Mouse (Mus musculus): ENCODE measurements around the gene Gm20219. TPM values are rescaled to one million over a fixed set of nuclear protein-coding genes. Genes with fewer than 3 reads are reported as not detected.

Gene Gm20219
- polyA plus RNA-seq, 1 experiment = 0.04 TPM

DNA sequence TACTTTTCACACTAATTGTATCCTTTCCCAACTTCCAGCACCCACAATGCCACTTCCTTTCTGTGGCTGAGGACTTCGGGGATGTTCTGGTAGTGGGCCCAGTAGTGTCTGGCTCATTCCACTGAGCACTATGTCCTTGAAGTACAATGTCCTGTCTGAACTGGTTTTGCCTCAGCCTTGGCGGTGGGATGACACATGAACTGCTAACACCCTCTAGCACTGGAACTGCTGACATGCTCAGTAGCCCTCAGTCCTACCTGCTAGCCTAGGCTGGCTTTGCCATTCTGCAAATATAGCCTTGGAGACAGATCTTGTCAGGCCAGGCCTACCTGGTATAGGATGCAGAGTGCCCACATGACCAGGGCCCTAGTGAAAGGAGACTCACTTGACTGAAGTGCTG is 7.7 kb upstream of the Gm20219 start:
- no peak overlapping the region for H3K4me3 ChIP-seq (replicated peaks)
- peaks cover 66% of the 10 kb centered on the region for H3K36me3 ChIP-seq (ENCODE audit: control insufficient read depth)
- no peaks in the 10 kb centered on the region; the same call in 1 of the 2 replicates for H3K4me1 ChIP-seq (ENCODE audit: control insufficient read depth)
- H3K27me3 ChIP-seq (ENCODE audit: control insufficient read depth) = no peaks in the 10 kb centered on the region
- no peaks in the 10 kb centered on the region for H3K9me3 ChIP-seq (ENCODE audit: control insufficient read depth, low read length)
- TF ChIP-seq TAL1 (IDR thresholded peaks at IDR 0.05; ENCODE audit: low read length) (no peak), GATA1 (IDR thresholded peaks at IDR 0.05; ENCODE audit: low read length) (no peak)

DNA sequence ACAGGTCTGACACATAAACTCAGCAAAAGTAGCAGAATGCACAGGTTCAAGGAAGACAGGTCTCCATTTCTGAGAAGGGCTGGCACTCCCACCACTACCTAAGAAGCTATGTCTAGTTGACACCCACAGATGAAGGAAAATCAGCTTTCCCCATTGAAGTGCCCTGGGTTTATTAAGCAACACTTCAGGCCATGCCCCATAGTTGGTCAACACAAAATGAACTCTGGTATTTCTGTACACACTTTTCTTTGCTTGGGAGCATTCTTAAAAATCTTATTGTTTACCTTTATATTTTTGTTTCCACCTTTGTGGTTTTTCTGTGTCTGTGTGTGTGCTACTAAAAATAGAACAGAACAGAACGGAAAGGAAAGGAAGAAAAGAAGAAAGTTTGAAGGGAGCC is 5.9 kb upstream of the Gm20219 start:
- H3K36me3 ChIP-seq (ENCODE audit: control insufficient read depth) = peaks cover 48% of the 10 kb centered on the region
- no peaks in the 10 kb centered on the region for H3K9me3 ChIP-seq (ENCODE audit: control insufficient read depth, low read length)
- H3K27me3 ChIP-seq (ENCODE audit: control insufficient read depth) = no peaks in the 10 kb centered on the region
- H3K4me1 ChIP-seq (ENCODE audit: control insufficient read depth) = no peaks in the 10 kb centered on the region; the same call in 1 of the 2 replicates
- TF ChIP-seq GATA1 (IDR thresholded peaks at IDR 0.05; ENCODE audit: low read length) (no peak), TAL1 (IDR thresholded peaks at IDR 0.05; ENCODE audit: low read length) (no peak)
- no peak overlapping the region for H3K4me3 ChIP-seq (replicated peaks)

DNA sequence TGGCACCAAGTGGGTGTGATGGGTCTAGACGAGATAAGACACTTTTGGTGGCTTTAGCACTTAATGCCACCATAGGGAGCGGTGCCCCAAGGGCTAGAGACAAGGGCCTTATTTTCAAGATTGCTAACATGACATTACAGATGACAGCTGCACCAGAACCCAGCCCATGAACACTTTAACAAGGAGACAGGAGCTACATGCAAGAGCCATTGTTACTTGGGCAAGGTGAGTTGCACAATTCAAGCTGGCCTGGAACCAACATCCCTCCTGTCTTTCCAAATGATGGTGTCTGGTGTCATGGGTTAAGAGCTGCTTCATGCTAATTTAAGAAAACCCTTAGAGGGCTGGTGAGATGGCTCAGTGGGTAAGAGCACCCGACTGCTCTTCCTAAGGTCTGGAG is 5.2 kb upstream of the Gm20219 start:
- TF ChIP-seq GATA1 (IDR thresholded peaks at IDR 0.05; ENCODE audit: low read length) (no peak), TAL1 (IDR thresholded peaks at IDR 0.05; ENCODE audit: low read length) (no peak)
- H3K36me3 ChIP-seq (ENCODE audit: control insufficient read depth) = peaks cover 41% of the 10 kb centered on the region
- H3K4me3 ChIP-seq (replicated peaks) = no peak overlapping the region
- H3K9me3 ChIP-seq (ENCODE audit: control insufficient read depth, low read length) = no peaks in the 10 kb centered on the region
- H3K27me3 ChIP-seq (ENCODE audit: control insufficient read depth) = no peaks in the 10 kb centered on the region
- H3K4me1 ChIP-seq (ENCODE audit: control insufficient read depth) = no peaks in the 10 kb centered on the region; the same call in 1 of the 2 replicates

DNA sequence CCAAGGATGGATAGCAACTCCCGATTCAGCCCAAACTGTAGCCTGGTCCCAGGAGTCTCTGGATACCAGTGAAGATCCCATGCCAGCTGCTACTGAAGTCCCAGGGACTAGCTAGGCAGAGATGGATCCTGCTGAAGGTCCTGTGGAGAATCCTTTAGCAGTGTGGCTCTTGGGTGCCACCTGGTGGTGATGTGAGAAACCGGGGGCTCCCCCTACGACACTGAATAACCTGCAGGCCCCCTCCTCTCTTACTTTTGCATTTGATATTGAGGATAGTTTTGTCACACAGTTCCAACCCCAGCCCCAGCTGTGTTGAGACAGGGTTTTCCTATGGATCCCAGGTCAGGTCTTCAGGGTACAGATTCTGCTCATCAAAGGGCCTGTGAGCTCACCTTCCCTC is 4.3 kb upstream of the Gm20219 start:
- Histone ChIP-seq H3K9me3 (ENCODE audit: control insufficient read depth, low read length) (no peaks in the 10 kb centered on the region), H3K27me3 (ENCODE audit: control insufficient read depth) (peaks cover 2% of the 10 kb centered on the region; the same call in 1 of the 2 replicates), H3K36me3 (ENCODE audit: control insufficient read depth) (peaks cover 32% of the 10 kb centered on the region), H3K4me3 (replicated peaks) (no peak overlapping the region), H3K4me1 (ENCODE audit: control insufficient read depth) (peaks cover 2% of the 10 kb centered on the region; the same call in 1 of the 2 replicates)
- TF ChIP-seq GATA1 (IDR thresholded peaks at IDR 0.05; ENCODE audit: low read length) (no peak), TAL1 (IDR thresholded peaks at IDR 0.05; ENCODE audit: low read length) (no peak)

DNA sequence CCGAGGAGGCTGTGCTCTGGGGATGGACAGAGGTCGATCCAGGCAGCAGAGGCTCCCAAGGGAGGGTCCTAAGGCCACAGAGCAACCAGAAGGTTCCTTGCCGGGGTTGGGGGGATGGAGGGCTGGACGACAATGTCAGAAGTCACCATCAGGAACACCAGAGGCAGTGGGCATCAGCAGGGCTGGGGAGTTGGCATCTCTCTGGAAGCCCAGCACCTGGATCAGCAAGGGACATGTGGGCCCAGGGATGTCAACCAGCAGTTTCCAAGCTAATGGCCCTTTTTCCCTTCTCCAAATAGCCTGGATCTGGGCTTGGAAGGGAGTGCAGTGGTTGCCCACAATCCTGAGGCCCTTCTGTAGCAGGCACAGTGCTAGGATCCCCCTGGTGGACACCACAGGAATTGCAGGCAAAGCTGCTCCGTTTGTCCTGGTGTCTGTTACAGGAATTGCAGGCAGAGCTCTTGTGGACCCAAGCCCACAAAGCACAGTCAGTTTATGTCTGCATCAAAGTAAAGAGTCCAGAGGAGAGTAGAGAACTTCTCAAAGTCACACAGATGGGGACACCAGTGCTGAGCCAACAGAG is 1.3 kb downstream of the Gm20219 start:
- no peaks in the 10 kb centered on the region for H3K9me3 ChIP-seq (ENCODE audit: control insufficient read depth, low read length)

DNA sequence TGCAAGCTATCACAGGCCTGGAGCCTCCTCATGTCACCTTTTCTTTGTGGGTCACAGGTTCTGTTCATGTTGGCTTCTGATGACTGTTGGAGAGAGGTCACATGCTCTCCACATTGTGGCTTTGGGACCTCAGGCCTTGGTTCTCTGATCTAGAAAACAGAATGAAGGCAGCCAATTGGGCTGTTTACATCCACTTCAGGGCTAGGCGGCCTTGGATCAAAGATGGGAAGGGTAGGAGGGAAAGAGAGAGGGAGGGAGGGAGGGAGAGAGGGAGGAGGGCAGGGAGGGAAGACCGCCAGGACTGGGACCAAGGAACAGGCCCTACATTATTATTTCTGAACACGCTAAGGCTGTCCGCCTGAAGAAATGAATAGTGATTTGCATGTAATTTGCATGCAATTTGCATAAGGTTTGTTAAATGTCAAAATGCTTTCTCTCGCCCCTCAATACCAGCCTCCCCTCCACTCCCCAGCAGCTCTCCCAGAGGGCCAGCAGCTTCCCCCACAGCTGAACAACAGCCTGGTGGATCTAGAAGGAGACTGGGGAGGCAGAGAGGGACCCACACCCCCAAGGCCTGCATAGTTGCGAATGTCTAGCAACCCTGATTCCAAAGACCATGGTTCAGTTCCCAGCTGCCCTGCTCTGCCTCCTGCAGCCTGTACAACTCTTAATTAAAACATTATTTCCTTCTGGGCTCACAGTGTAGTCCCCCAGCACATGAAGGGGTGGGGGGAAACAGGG is 2.2 kb downstream of the Gm20219 start:
- Histone ChIP-seq H3K36me3 (ENCODE audit: control insufficient read depth) (no peaks in the 10 kb centered on the region), H3K4me3 (replicated peaks) (no peak overlapping the region), H3K4me1 (ENCODE audit: control insufficient read depth) (peaks cover 2% of the 10 kb centered on the region; the same call in 1 of the 2 replicates), H3K9me3 (ENCODE audit: control insufficient read depth, low read length) (no peaks in the 10 kb centered on the region), H3K27me3 (ENCODE audit: control insufficient read depth) (peaks cover 2% of the 10 kb centered on the region; the same call in 1 of the 2 replicates)
- TF ChIP-seq TAL1 (IDR thresholded peaks at IDR 0.05; ENCODE audit: low read length) (no peak), GATA1 (IDR thresholded peaks at IDR 0.05; ENCODE audit: low read length) (no peak)

More for the DNA sequence above, 1.3 kb downstream of the Gm20219 start:
- Histone ChIP-seq H3K4me3 (replicated peaks) (no peak overlapping the region), H3K4me1 (ENCODE audit: control insufficient read depth) (peaks cover 2% of the 10 kb centered on the region; the same call in 1 of the 2 replicates), H3K36me3 (ENCODE audit: control insufficient read depth) (no peaks in the 10 kb centered on the region), H3K27me3 (ENCODE audit: control insufficient read depth) (peaks cover 2% of the 10 kb centered on the region; the same call in 1 of the 2 replicates)
- no peak for TF ChIP-seq TAL1 (IDR thresholded peaks at IDR 0.05; ENCODE audit: low read length)
- no peak for TF ChIP-seq GATA1 (IDR thresholded peaks at IDR 0.05; ENCODE audit: low read length)

DNA sequence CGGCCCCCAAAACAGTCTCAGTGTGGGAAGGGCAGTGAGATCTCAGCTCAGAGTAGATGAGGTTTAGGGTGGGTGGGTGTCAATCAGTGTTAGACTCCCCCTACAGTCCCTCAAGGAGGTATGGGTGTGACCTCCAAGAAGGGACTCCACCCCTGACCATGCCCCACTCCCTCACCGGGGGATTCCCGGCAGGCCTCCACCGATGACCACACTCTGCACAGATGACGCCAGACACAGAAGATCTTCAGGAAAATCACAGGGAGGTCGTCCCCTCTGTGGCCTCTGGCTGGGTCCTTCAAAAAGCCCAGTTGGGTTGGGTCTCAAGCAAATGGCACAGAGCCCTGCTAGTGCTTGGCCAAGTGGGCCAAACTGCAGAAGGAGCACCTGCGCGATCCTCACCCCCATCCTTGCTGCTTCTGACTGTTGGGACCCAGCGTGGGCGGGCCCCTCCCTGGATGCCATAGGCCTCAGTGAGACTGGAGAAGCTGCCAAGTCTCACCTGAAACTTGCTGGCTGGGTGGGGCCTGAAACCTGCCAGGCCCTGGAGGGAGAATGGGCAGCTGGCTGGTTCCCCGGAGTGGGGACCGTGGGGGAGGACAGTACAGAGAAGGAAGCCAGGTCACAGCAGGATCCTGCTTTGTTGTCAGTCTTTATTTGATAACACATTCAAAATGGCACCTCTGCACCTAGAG is 3.3 kb downstream of the Gm20219 start:
- H3K4me1 ChIP-seq (ENCODE audit: control insufficient read depth) = peaks cover 6% of the 10 kb centered on the region
- peaks cover 2% of the 10 kb centered on the region; the same call in 1 of the 2 replicates for H3K27me3 ChIP-seq (ENCODE audit: control insufficient read depth)
- TF ChIP-seq GATA1 (IDR thresholded peaks at IDR 0.05; ENCODE audit: low read length) = no peak
- TF ChIP-seq TAL1 (IDR thresholded peaks at IDR 0.05; ENCODE audit: low read length) = no peak
- no peaks in the 10 kb centered on the region for H3K36me3 ChIP-seq (ENCODE audit: control insufficient read depth)
- H3K9me3 ChIP-seq (ENCODE audit: control insufficient read depth, low read length) = no peaks in the 10 kb centered on the region
- H3K4me3 ChIP-seq (replicated peaks) = no peak overlapping the region

DNA sequence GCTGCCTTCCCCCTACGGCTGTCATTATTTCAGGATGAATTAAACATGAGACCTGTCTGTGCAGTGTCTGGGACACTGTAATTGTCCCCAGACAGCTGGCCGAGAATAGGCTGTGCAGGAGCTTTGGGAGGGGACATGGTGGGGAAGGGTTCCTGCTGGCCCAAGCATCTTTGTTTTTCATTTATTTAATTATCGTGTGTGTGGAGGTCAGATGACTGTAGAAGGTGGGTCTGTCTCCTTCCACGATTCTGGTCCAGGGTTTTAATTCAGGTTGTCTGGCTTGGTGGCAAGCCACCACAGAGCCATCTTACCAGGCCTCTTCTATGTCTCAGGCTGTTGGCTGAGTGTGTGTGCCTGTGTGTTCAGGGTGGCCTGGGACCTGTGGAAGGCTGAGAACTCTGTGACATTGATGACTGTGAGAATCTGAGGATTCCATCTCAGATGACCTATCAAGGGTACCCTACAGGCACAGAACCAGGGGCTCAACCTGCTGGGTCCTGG is 5.5 kb downstream of the Gm20219 start:
- H3K9me3 ChIP-seq (ENCODE audit: control insufficient read depth, low read length) = no peaks in the 10 kb centered on the region
- H3K27me3 ChIP-seq (ENCODE audit: control insufficient read depth) = no peaks in the 10 kb centered on the region
- H3K4me3 ChIP-seq (replicated peaks) = no peak overlapping the region
- H3K36me3 ChIP-seq (ENCODE audit: control insufficient read depth) = no peaks in the 10 kb centered on the region
- no peak for TF ChIP-seq GATA1 (IDR thresholded peaks at IDR 0.05; ENCODE audit: low read length)
- TF ChIP-seq TAL1 (IDR thresholded peaks at IDR 0.05; ENCODE audit: low read length) = no peak
- H3K4me1 ChIP-seq (ENCODE audit: control insufficient read depth) = peaks cover 8% of the 10 kb centered on the region

Measured in erythroblast, embryonic 14.5 days (primary cell).